Mouse (Mus musculus): ENCODE results near the gene Nudt17. TPM values are rescaled to one million over a fixed set of nuclear protein-coding genes. Genes with fewer than 3 reads are reported as not detected.
"Not testable (repeated sequence)": the region's sequence is repeated elsewhere in the genome, so short reads cannot be mapped to it uniquely, and the experiment has no call there.

Gene Nudt17
- total RNA-seq, 2 experiments from 2014 or later, result 5.3 to 5.4 TPM

DNA sequence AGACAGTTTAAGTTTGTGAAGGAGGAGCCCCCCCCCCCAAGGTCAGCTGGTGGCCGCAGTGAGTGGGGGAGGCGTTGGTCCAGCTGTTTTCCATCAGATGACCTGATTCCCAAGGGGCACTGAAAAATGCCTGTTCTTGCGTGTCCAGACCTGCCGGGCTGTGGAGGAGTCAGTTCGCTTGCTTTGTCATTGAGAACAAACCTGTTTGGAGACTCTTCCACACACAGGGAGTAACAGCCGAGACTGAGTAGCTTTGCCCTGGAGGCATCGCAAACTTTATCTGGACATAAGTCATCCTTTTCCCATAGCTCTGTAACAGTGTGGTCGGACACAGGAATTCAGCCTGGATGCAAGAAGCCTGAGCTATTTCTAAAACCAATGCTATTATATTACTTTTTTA lies 33.9 kb downstream of the Nudt17 start:
- intact Hi-C loops (cut with DNase I), result no loop called here
- DNase-seq, result no peak

DNA sequence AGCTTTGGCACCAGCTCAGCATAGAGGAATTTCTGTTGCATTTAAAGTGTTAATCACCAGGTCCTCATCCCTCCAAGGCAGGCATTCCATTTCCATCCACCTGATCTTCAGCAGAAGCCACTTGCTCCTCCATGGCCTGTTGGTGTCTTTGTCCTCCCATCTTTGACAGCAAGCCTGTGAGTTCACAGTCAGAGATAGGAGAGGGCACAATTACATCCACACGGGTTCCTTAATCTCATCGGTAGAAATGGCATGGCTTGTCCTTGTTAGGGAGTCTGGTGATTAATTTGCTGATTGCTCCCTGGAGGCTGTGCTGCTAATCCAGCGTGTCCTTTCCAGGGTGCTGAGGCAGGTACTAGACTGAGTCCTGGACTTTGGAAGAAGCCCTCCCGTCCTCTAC lies 34.8 kb downstream of the Nudt17 start:
- intact Hi-C loops (cut with DNase I), result no loop called here
- DNase-seq, result no peak

GRCm38 (mm10) chr3:96671519-96671918 lies 36.8 kb downstream of the Nudt17 start:
- no peak for DNase-seq
- intact Hi-C loops (cut with DNase I), result no loop called here

- intact Hi-C loops (cut with DNase I), result no loop called here
- peak; percentile 77 for DNase-seq
These were observed 38.5 kb downstream of the Nudt17 start, which contains the start of gene Ankrd35 for GRCm38 (mm10) chr3:96669727-96670468. Gene Ankrd35 (plus strand): TSS chr3:96670131.

GRCm38 (mm10) chr3:96668424-96669067 lies 39.8 kb downstream of the Nudt17 start:
- intact Hi-C loops (cut with DNase I), result no loop called here

GRCm38 (mm10) chr3:96667316-96667715 lies 41.0 kb downstream of the Nudt17 start:
- intact Hi-C loops (cut with DNase I), result no loop called here

More at GRCm38 (mm10) chr3:96668424-96669067, 39.8 kb downstream of the Nudt17 start:
- DNase-seq, result no peak

GRCm38 (mm10) chr3:96666916-96667315 lies 41.4 kb downstream of the Nudt17 start:
- intact Hi-C loops (cut with DNase I), result no loop called here
- no peak for DNase-seq

More at GRCm38 (mm10) chr3:96667316-96667715, 41.0 kb downstream of the Nudt17 start:
- no peak for DNase-seq

DNA sequence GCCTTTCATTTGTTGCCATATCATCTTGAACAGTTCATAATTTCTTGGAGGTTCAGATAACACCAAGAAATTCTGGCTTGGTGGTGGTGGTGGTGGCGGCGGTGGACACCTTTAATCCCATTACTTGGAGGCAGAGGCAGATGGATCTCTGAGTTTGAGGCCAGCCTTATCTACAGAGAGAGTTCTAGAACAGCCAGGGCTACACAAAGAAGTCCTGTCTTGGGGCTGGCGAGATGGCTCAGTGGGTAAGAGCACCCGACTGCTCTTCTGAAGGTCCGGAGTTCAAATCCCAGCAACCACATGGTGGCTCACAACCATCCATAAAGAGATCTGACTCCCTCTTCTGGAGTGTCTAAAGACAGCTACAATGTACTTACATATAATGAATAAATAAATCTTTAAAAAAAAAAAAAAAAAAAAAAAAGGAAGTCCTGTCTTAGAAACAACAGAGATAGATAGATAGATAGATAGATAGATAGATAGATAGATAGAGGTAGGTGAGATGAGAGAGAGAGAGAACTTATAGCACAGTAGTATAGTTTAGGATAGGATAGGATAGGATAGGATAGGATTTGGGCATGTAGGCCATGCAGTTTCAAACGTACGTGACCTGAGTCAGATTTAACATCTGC lies 42.5 kb downstream of the Nudt17 start:
- intact Hi-C loops (cut with DNase I); DNase-seq: not testable (repeated sequence)

DNA sequence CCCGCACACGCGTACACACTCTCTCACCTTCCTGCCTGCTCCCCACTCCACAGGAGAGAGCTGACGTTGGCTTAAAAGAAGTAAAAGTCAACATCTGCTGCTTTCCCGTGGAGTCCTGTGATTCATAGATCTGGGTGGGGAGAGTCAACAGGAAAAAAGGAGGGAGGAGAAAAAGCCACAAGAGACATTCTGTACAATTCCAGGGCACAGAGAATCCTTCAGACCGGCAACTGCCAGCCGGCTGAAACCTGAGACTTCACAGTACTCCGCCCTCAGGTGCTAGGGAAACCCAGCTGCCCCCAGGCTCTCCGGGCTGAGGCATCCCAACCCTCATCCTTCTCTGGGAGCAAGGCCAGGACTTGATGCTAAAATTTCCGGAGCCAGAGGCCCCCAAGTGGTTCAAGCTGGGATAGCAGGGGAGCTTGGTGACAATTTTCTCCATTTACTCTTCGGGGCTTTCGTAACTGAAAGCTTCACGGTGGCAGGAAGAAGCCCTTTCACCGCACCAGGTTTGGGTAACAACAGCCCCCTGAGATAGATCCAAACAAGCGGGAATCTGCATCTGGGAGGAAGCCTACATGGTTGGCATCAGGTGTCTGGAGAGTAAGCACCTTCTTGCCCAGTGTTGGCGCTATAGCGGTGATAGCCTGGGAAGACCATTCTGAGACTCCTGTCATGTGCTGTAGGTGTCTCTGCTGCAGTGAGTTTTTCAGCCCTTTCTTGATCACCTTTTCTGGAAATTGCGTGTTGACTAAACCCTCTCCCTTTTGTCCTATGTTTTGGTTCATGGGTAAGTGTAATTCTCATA lies 44.7 kb downstream of the Nudt17 start:
- intact Hi-C loops (cut with DNase I), result no loop called here
- DNase-seq, result peak; percentile 87

- intact Hi-C loops (cut with DNase I), result no loop called here
- no peak for DNase-seq
These were observed 45.5 kb downstream of the Nudt17 start for GRCm38 (mm10) chr3:96662731-96663316.

DNA sequence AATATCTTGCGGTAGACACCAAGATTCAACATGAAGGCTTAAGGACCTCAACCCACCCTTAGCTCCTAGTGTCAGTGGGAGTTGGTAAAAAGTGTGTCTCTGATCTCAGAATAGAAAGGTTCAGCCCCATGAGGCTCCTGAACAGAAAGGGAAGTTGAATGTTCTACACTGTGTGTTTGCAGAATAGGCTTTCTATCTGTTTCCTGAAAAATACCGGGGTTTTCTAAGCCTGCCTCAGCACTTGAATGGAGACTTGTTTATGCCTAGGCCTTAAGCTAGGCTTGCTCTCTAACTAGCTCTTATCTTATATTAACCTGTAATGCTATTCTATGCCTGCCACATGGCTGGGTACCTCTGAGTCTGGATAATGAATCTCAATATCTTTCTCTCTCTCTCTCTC lies 47.5 kb downstream of the Nudt17 start:
- intact Hi-C loops (cut with DNase I), result no loop called here

More for the DNA sequence above, 47.5 kb downstream of the Nudt17 start:
- no peak for DNase-seq

Other genes with a start within 250 kb of the Nudt17 start
- 1 to 10 TPM; 1.1 TPM for gene Hfe2, start 183.4 kb downstream of the Nudt17 start, total RNA-seq (2021)
- 10 to 100 TPM; 65.2 to 69.2 TPM for gene Txnip, start 150.6 kb downstream of the Nudt17 start, total RNA-seq (2021)
- not detected for gene Gm16253, start 131.6 kb downstream of the Nudt17 start, total RNA-seq (2021)
- gene Polr3gl, start 114.4 kb downstream of the Nudt17 start, total RNA-seq (2021), result 10 to 100 TPM; 28.0 to 28.1 TPM
- gene Ankrd34a, start 111.9 kb downstream of the Nudt17 start, total RNA-seq (2021), result 10 to 100 TPM; 32.3 to 33.0 TPM
- gene Lix1l, start 107.4 kb downstream of the Nudt17 start, total RNA-seq (2021), result 10 to 100 TPM; 55.2 to 64.1 TPM
- 10 to 100 TPM; 56.5 to 66.6 TPM for gene Rbm8a, start 78.6 kb downstream of the Nudt17 start, total RNA-seq (2021)
- gene Pex11b, start 73.2 kb downstream of the Nudt17 start, total RNA-seq (2021), result 10 to 100 TPM; 43.4 to 44.0 TPM
- under 1 TPM; 0.40 to 0.52 TPM for gene Gm42957, start 73.1 kb downstream of the Nudt17 start, total RNA-seq (2021)
- gene Itga10, start 63.0 kb downstream of the Nudt17 start, total RNA-seq (2021), result 1 to 10 TPM; 1.4 to 1.5 TPM
- 1 to 10 TPM; 6.0 to 7.0 TPM for gene Ankrd35, start 38.4 kb downstream of the Nudt17 start, total RNA-seq (2021)
- gene Pias3, start 12.2 kb downstream of the Nudt17 start, total RNA-seq (2021), result 10 to 100 TPM; 31.9 to 36.0 TPM
- 10 to 100 TPM; 27.0 to 28.0 TPM for gene Polr3c, start 19.1 kb upstream of the Nudt17 start, total RNA-seq (2021)
- gene Rnf115, start 19.1 kb upstream of the Nudt17 start, total RNA-seq (2021), result 10 to 100 TPM; 44.3 to 50.0 TPM
- not detected for gene Pdzk1, start 120.7 kb upstream of the Nudt17 start, total RNA-seq (2021)
- gene Cd160, start 120.8 kb upstream of the Nudt17 start, total RNA-seq (2021), result not detected
- gene Gja5, start 196.1 kb upstream of the Nudt17 start, total RNA-seq (2021), result 1 to 10 TPM; 1.4 to 1.7 TPM
- gene Gpr89, start 196.8 kb upstream of the Nudt17 start, total RNA-seq (2021), result 10 to 100 TPM; 36.0 to 42.8 TPM
- gene Gja8, start 217.5 kb upstream of the Nudt17 start, total RNA-seq (2021), result not detected